Mouse (Mus musculus) neural tube, embryonic 12.5 days (tissue): ENCODE data around the gene Xbp1. TPM values are rescaled to one million over a fixed set of nuclear protein-coding genes. Genes with fewer than 3 reads are reported as not detected.

ENCODE experiments used
- ATAC-seq: fragments of 200-750 bp; cut with Nextera tagmentation; 2 replicates; pipeline ENCODE4 v1.8.0; 2017; ENCODE audit warnings: low read depth, mild to moderate bottlenecking, moderate TSS enrichment, moderate library complexity; ENCODE audit not compliant: low FRiP score
- H3K27ac ChIP-seq: fragments of 300-500 bp; sonication (generic); 2 replicates; pipeline ENCODE4 v1.5.1; 2016
- H3K27me3 ChIP-seq: fragments of 300-500 bp; sonication (generic); replicated peaks from 2 replicates; pipeline ENCODE4 v1.6.1; 2016; ENCODE audit warnings: mild to moderate bottlenecking
- H3K36me3 ChIP-seq: fragments of 300-500 bp; sonication (generic); 2 replicates; pipeline ENCODE4 v1.6.1; 2016; ENCODE audit warnings: mild to moderate bottlenecking
- H3K4me1 ChIP-seq: fragments of 300-500 bp; sonication (generic); 2 replicates; pipeline ENCODE4 v1.6.1; 2016
- H3K4me2 ChIP-seq: fragments of 300-500 bp; sonication (generic); replicated peaks from 2 replicates; pipeline ENCODE4 v1.6.1; 2016; ENCODE audit warnings: mild to moderate bottlenecking
- H3K4me3 ChIP-seq: fragments of 300-500 bp; sonication (generic); 2 replicates; pipeline ENCODE4 v1.5.1; 2016
- H3K9ac ChIP-seq: fragments of 300-500 bp; sonication (generic); 2 replicates; pipeline ENCODE4 v1.6.1; 2016; ENCODE audit warnings: mild to moderate bottlenecking
- H3K9me3 ChIP-seq: fragments of 300-500 bp; sonication (generic); 2 replicates; pipeline ENCODE4 v1.6.1; 2016; ENCODE audit warnings: mild to moderate bottlenecking
- WGBS: fragments of 180-500 bp; shearing (Covaris S2); methylation state at CpG from one replicate; pipeline ENCODE4 v1.1.7; 2016; 5-methylcytosine and 5-hydroxymethylcytosine counted together
- polyA plus RNA-seq: library from polyadenylated mRNA; unstranded; fragments of >200 nt; fragmentation: Nextera tagmentation; extraction: Ambion mirVana; gene quantifications from 2 replicates; pipeline ENCODE4 v1.2.1, GENCODE M21; 2016

Xbp1 gene
- polyA plus RNA-seq, 1 experiment from 2014 or later: 132 TPM

DNA sequence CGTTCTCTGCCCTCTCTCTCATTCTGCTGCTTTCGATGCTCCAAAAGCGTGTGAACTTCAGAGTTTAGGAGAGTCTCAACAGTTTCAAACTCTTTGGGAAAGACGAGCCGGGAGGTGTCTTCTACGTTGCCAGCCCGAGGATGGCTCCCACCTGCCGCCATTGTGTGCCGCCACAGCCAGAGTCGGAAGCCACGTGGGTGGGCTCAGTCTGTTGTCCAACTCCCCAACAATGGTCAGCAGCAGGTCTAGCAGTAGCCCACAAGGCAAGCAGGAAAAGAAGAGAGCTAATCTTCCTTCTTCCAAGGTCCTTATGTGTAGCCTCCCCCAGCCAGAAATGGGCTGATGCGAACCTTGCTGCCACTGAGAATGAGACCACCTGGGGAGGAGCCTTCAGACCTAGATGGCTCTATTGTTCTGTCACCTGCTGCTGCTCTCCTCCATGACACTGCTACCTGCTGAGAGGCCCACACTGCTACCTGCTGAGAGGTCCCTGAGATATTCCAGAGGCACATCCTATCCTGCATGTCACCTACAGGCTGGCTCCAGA is 25.1 kb upstream of the Xbp1 start:
- no peak for ATAC-seq
- WGBS: 68% methylated on average over 12 of the region's 12 CpGs

DNA sequence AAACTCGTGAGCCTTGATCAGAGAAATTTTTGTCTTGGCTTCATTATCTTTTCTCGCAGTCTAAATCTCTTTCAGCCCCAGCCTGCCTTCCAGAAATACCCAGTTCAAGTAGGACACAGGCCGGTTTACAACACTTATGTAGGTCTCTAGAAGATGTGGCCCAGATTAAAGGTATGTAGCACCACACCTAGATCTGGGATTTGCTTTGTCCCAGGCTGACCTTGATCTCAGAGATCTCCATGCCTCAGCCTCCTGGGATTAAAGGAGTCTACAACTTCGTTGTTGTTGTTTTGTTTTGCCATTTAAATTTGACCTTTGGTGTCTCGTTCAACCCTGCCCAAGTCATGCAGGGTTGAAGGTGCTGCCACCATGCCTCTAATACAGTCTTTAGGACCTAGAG is 24.6 kb upstream of the Xbp1 start:
- Histone ChIP-seq H3K9ac (no peak overlapping the region), H3K36me3 (no peaks in the 10 kb centered on the region), H3K4me1 (no peaks in the 10 kb centered on the region), H3K27me3 (no peaks in the 10 kb centered on the region), H3K4me3 (no peak overlapping the region), H3K4me2 (no peak overlapping the region), H3K9me3 (no peaks in the 10 kb centered on the region), H3K27ac (no peak overlapping the region)
- no peak for ATAC-seq
- WGBS: 86% methylated on average over 5 of the region's 5 CpGs

More for the DNA sequence above, 25.1 kb upstream of the Xbp1 start:
- Histone ChIP-seq H3K27me3 (no peaks in the 10 kb centered on the region), H3K4me3 (no peak overlapping the region), H3K36me3 (no peaks in the 10 kb centered on the region), H3K27ac (no peak overlapping the region), H3K9ac (no peak overlapping the region), H3K4me2 (no peak overlapping the region), H3K9me3 (no peaks in the 10 kb centered on the region), H3K4me1 (no peaks in the 10 kb centered on the region)

DNA sequence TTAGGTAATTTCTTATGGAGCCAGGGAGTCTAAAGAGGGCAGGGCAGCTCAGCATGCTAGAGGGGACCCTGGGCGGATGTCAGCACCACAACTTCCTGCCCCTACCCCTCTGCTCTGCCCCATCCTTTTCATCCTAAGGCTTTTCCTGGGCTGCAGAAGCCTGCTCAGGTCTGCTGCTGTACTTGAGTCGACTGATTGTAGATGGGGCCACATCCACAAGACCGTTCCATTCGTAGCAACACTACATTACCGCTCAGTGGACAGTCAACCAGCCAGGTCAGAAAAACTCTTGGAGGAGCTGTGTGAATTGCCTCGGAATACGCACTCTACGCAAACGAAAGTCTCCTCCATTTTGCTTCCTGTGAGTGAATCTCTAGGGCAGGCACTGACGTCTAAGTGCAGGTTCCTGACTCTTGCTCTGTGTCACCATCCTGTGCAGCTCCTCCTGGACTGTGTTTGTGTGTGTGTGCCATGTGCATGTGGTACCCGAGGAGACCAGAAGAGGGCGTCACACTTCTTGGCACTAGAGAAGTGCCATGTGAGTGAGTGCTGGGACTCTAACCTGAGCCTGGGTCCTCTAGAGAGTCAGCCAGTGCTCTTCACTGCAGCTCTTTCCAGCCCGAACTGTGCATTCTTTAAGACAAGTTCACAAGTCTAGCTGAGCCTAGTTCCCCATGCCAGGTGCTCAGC is 23.8 kb upstream of the Xbp1 start:
- Histone ChIP-seq H3K36me3 (no peaks in the 10 kb centered on the region), H3K9me3 (no peaks in the 10 kb centered on the region), H3K4me2 (no peak overlapping the region), H3K27ac (no peak overlapping the region), H3K4me1 (no peaks in the 10 kb centered on the region), H3K4me3 (no peak overlapping the region), H3K27me3 (no peaks in the 10 kb centered on the region), H3K9ac (no peak overlapping the region)
- 93% methylated on average over 13 of the region's 13 CpGs for WGBS
- ATAC-seq: no peak

DNA sequence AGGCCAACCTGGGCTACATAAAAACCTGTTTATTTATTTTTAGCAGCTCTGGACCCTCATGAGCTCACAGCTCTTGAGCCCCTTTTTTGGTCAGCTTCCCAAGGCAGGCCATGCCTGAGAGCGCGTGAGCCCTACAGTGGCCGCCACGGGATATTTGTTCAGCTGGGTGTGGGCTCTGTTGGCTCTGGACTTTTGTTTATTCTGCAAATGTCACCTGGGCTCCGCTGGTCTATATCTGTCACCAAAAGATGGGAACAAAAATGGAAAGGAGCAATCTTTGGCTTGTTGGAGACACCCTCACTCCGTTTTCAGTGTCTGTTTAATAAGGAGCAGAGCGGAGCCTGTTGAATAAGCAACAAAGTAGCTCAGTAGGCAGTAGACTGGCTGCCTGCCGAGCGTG is 22.0 kb upstream of the Xbp1 start:
- H3K36me3 ChIP-seq: no peaks in the 10 kb centered on the region
- WGBS: 75% methylated on average over 9 of the region's 9 CpGs
- no peaks in the 10 kb centered on the region for H3K4me1 ChIP-seq
- no peak overlapping the region for H3K9ac ChIP-seq
- H3K27me3 ChIP-seq: no peaks in the 10 kb centered on the region
- H3K4me2 ChIP-seq: no peak overlapping the region
- H3K4me3 ChIP-seq: no peak overlapping the region
- H3K9me3 ChIP-seq: no peaks in the 10 kb centered on the region
- no peak overlapping the region for H3K27ac ChIP-seq
- no peak for ATAC-seq

DNA sequence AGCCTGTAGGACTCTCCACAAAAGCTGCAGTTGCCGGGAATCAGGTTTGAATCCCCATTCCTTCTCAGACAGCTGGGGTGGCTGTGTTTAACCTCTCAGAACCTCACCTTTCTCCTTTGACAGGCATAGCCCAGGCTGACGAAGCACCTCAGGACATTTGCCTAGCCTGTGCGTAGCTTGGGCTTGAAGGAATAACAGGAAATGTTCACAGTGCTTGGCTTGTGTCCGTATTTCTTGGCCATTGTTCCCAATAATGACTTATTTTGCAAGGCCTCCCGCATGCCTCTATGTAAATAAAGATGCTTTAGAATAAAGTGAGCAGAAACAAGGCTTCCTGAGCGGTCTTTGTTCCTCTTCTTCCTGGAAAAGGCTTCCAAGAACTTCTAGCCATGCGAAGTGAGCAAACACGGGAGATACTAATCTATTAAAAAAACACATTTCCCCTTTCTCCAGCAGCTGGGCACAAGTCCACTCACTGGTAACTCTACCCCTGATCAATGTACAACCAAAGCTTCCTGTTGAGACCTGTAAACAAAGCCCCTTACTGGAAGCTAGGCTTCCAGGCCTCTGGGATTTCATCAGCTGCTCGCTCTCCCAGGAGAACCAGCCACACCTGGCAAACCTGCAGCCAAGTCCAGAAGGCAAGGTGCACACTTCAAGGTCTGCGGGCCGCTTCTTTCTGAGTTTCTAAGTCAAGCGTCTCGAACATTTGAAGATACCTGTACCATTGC is 21.4 kb upstream of the Xbp1 start:
- no peaks in the 10 kb centered on the region for H3K9me3 ChIP-seq
- no peak overlapping the region for H3K9ac ChIP-seq
- no peaks in the 10 kb centered on the region for H3K27me3 ChIP-seq
- 83% methylated on average over 13 of the region's 13 CpGs for WGBS
- no peaks in the 10 kb centered on the region for H3K36me3 ChIP-seq
- H3K27ac ChIP-seq: no peak overlapping the region
- H3K4me1 ChIP-seq: no peaks in the 10 kb centered on the region
- H3K4me2 ChIP-seq: no peak overlapping the region
- no peak overlapping the region for H3K4me3 ChIP-seq
- ATAC-seq: no peak

DNA sequence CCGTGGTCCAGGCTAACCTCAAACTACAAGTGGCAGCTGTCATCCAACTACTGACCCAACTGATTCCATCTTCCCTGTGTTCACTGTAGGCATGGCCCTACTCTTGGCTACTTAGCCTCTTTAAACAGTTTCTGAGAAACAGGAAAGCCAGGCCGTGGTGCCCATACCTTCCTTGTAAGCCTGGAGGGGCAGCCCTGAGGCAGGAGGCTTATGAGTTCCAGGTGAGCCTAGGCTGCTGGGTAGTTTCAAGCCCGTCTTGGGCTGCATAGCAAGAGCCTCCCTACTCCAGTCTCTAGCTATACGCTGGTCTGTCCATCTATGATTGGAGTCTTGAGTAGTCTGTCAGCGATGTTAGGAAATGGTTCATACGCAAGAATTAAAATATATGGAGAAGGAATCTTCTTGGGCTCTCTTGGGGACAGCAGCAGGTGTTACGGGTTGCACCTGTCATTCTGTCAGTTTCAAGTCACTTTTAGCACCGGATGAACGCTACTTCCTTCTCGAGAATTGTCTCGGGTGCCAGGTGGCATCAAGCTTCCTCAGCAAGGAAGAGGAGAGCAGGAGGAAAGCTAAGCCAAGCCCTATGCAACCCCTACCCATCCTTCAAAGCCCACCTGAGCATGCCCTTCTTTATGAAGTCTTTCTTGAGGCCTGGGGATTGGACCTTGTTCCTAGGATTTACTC is 20.4 kb upstream of the Xbp1 start:
- WGBS: 92% methylated on average over 11 of the region's 11 CpGs
- H3K27me3 ChIP-seq: no peaks in the 10 kb centered on the region
- no peak overlapping the region for H3K9ac ChIP-seq
- H3K36me3 ChIP-seq: no peaks in the 10 kb centered on the region
- H3K4me3 ChIP-seq: no peak overlapping the region
- no peaks in the 10 kb centered on the region for H3K9me3 ChIP-seq
- no peak for ATAC-seq
- no peak overlapping the region for H3K4me2 ChIP-seq
- no peaks in the 10 kb centered on the region for H3K4me1 ChIP-seq
- H3K27ac ChIP-seq: no peak overlapping the region

DNA sequence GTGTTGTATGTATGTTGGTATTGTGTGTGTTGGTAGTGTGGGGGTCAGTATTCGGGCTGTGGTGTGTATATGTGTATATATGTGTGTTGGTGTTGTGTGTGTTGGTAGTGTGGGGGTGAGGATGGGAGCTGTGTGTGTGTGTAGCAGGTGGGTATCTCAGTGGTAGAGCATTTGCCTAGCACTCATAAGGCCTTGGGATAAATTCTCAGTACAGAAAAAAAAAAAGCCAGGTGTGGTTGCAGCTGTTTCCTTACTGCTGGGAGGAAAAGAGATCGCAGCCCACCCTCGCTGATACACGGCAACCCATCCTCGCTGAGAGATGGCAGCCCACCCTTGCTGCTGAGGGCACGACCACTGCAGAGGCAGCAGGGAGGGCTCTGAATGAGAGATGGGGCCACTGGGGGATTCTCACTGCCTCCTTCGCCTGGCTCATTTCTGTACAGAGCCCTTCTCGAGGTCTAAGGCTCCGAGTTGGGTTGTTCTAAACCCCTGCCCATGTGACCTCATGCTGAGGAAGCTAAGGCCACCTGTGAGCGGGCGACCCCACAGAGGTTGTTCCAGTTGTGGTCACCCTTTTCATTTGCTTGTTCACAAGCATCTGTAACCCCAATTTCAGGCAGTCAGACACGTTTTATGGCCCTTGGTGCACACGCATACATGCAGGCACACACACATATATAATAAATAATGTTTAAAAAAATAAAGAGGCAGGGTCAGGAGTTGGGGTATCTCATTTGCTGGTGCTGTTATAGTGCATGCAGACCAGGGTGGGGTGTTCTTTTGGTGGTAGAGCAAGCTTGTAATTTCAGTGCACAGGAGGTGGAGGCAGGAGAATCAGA is 19.3 kb upstream of the Xbp1 start:
- 82% methylated on average over 13 of the region's 13 CpGs for WGBS
- Histone ChIP-seq H3K27ac (no peak overlapping the region), H3K36me3 (no peaks in the 10 kb centered on the region), H3K9ac (no peak overlapping the region), H3K4me2 (no peak overlapping the region), H3K4me1 (no peaks in the 10 kb centered on the region), H3K27me3 (no peaks in the 10 kb centered on the region), H3K9me3 (no peaks in the 10 kb centered on the region), H3K4me3 (no peak overlapping the region)
- ATAC-seq: no peak

DNA sequence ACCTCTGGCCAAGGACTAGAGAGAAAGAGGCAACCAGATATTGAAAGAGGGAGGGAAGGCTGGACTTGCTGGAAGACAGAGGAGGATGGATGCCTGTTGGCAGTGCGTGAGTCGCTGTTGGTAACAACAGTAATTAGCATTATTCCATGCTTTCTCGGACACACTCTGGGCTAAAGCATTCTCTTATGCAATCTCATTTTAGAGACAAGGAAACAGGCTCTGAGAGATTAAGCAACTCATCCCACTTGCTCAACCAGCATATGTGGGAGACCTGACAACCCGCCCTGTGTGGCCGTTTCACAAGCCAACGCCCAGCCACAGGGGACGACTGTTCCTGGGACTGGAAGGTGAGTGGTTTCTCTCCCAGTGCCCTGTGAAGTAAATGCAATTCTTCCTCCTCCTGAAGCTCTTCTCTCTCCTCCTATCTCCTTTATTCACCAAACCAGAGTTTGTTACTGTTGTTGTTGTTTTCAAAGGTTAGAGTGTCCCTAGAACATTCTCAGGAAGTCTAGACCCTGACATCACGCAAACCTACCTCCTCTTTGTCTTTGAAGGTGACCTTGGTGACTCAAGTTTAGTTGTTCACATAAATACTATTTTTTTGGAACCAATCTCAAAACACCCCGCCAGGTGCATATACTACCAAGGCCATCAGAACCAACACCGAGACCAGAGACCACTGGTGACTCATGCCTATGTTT is 18.0 kb upstream of the Xbp1 start:
- Histone ChIP-seq H3K27me3 (no peaks in the 10 kb centered on the region), H3K9ac (no peak overlapping the region), H3K36me3 (no peaks in the 10 kb centered on the region), H3K4me2 (no peak overlapping the region), H3K9me3 (no peaks in the 10 kb centered on the region), H3K4me3 (no peak overlapping the region), H3K4me1 (no peaks in the 10 kb centered on the region), H3K27ac (no peak overlapping the region)
- WGBS: 87% methylated on average over 10 of the region's 10 CpGs
- no peak for ATAC-seq

DNA sequence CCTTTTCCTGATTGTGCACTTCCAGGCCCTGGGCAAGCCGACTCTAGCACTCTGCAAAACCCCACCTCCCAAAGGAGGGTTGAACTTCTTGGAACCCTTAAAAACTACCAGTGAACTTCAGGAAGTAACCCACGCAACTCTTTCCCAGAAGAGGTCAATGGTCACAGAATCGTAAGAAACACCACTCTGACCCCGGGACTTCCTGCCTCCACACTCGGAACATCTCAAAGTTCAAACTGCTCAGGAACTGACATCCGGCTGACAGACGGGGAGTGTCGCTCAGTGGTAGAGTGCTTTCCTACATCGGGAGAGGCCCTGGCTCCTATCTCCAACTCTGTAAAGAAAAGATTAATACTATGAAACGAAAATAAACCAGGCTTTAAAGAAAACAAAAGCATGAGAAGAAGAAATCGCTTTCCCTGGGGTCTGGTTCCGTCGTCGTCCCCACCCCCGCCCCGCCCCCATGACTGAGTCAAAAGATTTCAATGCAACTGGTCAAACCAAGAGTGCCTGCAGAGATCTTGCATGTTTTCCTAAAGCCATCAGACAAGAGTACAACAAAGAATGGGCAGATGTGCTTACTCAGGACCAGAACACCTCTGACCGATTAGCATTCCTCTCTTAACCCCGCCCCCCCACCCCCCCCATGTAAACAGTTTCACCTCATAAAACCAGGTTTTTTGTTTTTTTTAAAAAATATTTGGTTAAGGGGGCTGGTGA is 14.4 kb upstream of the Xbp1 start:
- H3K9me3 ChIP-seq: no peaks in the 10 kb centered on the region
- WGBS: 41% methylated on average over 18 of the region's 18 CpGs
- no peaks in the 10 kb centered on the region for H3K36me3 ChIP-seq
- no peak overlapping the region for H3K9ac ChIP-seq
- no peak overlapping the region for H3K4me3 ChIP-seq
- H3K27me3 ChIP-seq: no peaks in the 10 kb centered on the region
- H3K27ac ChIP-seq: no peak overlapping the region
- H3K4me2 ChIP-seq: no peak overlapping the region
- H3K4me1 ChIP-seq: no peaks in the 10 kb centered on the region
- no peak for ATAC-seq

DNA sequence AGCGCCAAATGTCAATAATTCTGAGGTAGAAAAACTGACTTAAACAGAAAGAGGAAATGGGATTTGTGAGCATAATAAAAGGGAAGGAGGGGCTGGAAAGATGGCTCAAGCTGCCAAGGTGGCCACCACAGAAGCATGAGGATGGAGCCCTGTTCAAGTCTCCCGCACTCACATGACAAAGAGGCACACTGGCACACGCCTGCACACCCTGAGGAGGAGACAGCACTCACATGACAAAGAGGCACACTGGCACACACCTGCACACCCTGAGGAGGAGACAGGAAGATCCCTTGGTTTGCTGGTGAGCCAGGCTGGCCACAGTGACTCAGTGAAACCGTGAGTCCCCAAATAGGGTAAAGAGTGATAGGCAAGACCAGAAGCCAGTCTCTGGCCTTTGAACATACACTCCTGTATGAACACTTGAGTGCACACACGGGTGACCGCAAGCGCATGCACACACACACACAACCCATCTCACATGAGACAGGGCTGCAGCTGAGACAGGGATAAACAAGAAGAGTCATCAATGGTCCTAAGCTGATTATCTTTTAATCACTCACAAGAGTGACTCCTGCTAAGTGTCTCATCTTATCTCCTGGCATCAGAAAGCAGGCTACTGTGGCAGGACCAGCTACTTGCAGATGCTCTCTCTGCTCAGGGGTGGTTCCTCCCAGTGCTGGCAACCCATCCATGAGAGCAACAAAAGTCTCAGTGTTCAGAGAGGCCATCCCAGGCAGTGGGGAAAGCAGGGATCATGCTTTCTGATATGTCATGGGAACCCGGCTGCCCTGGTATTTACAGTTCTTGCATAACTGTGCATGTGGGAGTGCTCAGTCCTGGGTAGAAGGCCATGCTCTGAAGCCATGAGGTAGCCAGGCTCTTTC is 11.0 kb upstream of the Xbp1 start:
- ATAC-seq: no peak
- no peaks in the 10 kb centered on the region for H3K36me3 ChIP-seq
- no peak overlapping the region for H3K27ac ChIP-seq
- no peak overlapping the region for H3K4me3 ChIP-seq
- H3K27me3 ChIP-seq: no peaks in the 10 kb centered on the region
- H3K4me2 ChIP-seq: no peak overlapping the region
- no peak overlapping the region for H3K9ac ChIP-seq
- WGBS: 85% methylated on average over 8 of the region's 8 CpGs
- no peaks in the 10 kb centered on the region for H3K9me3 ChIP-seq
- no peaks in the 10 kb centered on the region for H3K4me1 ChIP-seq
